Mouse (Mus musculus): ENCODE measurements at regions not wholly inside any gene's neighbourhood (a gene's known extent, or its start where the extent isn't known, plus 50 kb on each side); places are given as distances from the start of the nearest gene placed in this dataset.

GRCm38 (mm10) chr1:71864749-71865148 is 211.7 kb upstream of the Fn1 start:
- no peak for DNase-seq
- intact Hi-C loops (cut with DNase I) = no loop called here

- intact Hi-C loops (cut with DNase I) = no loop called here
- no peak for DNase-seq
Measured at GRCm38 (mm10) chr1:71853212-71853611, 200.2 kb upstream of the Fn1 start.

GRCm38 (mm10) chr1:71851268-71851667 is 198.3 kb upstream of the Fn1 start:
- DNase-seq = no peak
- intact Hi-C loops (cut with DNase I) = no loop called here

GRCm38 (mm10) chr1:71848656-71849055 is 195.7 kb upstream of the Fn1 start:
- no peak for DNase-seq
- intact Hi-C loops (cut with DNase I) = no loop called here

GRCm38 (mm10) chr1:71844938-71845685 is 192.1 kb upstream of the Fn1 start:
- intact Hi-C loops (cut with DNase I) = no loop called here
- no peak for DNase-seq

GRCm38 (mm10) chr1:71837764-71838163 is 184.8 kb upstream of the Fn1 start:
- intact Hi-C loops (cut with DNase I) = no loop called here
- DNase-seq = no peak

GRCm38 (mm10) chr1:71837039-71837648 is 184.1 kb upstream of the Fn1 start:
- intact Hi-C loops (cut with DNase I) = no loop called here

GRCm38 (mm10) chr1:71830379-71830778 is 177.4 kb upstream of the Fn1 start:
- intact Hi-C loops (cut with DNase I) = no loop called here
- no peak for DNase-seq

More at GRCm38 (mm10) chr1:71837039-71837648, 184.1 kb upstream of the Fn1 start:
- DNase-seq = no peak

GRCm38 (mm10) chr1:71824410-71824809 is 171.4 kb upstream of the Fn1 start:
- intact Hi-C loops (cut with DNase I) = no loop called here
- DNase-seq = no peak

GRCm38 (mm10) chr1:71822123-71822522 is 169.1 kb upstream of the Fn1 start:
- intact Hi-C loops (cut with DNase I) = no loop called here
- DNase-seq = no peak

- DNase-seq = no peak
Measured at GRCm38 (mm10) chr1:71821099-71821498, 168.1 kb upstream of the Fn1 start.

GRCm38 (mm10) chr1:71816306-71816705 is 163.3 kb upstream of the Fn1 start:
- no peak for DNase-seq
- intact Hi-C loops (cut with DNase I) = no loop called here

More at GRCm38 (mm10) chr1:71821099-71821498, 168.1 kb upstream of the Fn1 start:
- intact Hi-C loops (cut with DNase I) = no loop called here

GRCm38 (mm10) chr1:71814141-71814540 is 161.1 kb upstream of the Fn1 start:
- intact Hi-C loops (cut with DNase I) = no loop called here
- no peak for DNase-seq

GRCm38 (mm10) chr1:71812171-71812695 is 159.2 kb upstream of the Fn1 start:
- DNase-seq = no peak
- intact Hi-C loops (cut with DNase I) = no loop called here

GRCm38 (mm10) chr1:71811196-71811788 is 158.3 kb upstream of the Fn1 start:
- intact Hi-C loops (cut with DNase I) = no loop called here

GRCm38 (mm10) chr1:71808005-71808404 is 155.0 kb upstream of the Fn1 start:
- DNase-seq = no peak
- intact Hi-C loops (cut with DNase I) = no loop called here

More at GRCm38 (mm10) chr1:71811196-71811788, 158.3 kb upstream of the Fn1 start:
- DNase-seq = no peak

GRCm38 (mm10) chr1:71807586-71807985 is 154.6 kb upstream of the Fn1 start:
- intact Hi-C loops (cut with DNase I) = no loop called here
- peak in 1 of 2 experiments; percentile 26 for DNase-seq

GRCm38 (mm10) chr1:71801283-71802066 is 148.5 kb upstream of the Fn1 start:
- DNase-seq = no peak
- intact Hi-C loops (cut with DNase I) = no loop called here

GRCm38 (mm10) chr1:71800581-71800980 is 147.6 kb upstream of the Fn1 start:
- DNase-seq = no peak
- intact Hi-C loops (cut with DNase I) = no loop called here

GRCm38 (mm10) chr1:71798636-71799035 is 145.6 kb upstream of the Fn1 start:
- intact Hi-C loops (cut with DNase I) = no loop called here
- DNase-seq = no peak

GRCm38 (mm10) chr1:71788408-71788807 is 135.4 kb upstream of the Fn1 start:
- intact Hi-C loops (cut with DNase I) = no loop called here
- DNase-seq = no peak

Measured in gastrocnemius, postnatal 36 days (tissue).